Mouse (Mus musculus): Measurements from ENCODE around the gene Gm20517.
A peak's percentile ranks its signal among the peaks of the same experiment; 100 is the strongest.
"Not testable (repeated sequence)": the region's sequence is repeated elsewhere in the genome, so short reads cannot be mapped to it uniquely, and the experiment has no call there.

Gm20517 gene

DNA sequence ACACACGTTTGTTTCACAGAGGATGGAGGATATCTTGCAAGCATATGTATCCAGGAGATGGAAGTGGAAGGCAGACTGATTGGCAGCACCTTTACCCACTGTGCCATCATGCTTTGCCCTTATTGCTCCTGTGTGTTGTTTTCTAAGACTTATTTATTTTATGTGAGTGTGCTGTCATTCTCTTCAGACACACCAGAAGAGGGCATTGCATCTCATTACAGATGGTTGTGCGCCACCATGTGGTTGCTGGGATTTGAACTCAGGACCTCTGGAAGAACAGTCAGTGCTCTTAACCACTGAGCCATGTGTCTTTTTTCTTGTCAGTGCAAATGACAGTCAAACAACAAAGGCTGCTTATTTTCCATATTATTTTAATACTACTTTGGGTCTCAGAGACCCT is 16.4 kb downstream of the Gm20517 start:
- no peak for DNase-seq (ENCODE audit: low spot score in 2 of 2)

DNA sequence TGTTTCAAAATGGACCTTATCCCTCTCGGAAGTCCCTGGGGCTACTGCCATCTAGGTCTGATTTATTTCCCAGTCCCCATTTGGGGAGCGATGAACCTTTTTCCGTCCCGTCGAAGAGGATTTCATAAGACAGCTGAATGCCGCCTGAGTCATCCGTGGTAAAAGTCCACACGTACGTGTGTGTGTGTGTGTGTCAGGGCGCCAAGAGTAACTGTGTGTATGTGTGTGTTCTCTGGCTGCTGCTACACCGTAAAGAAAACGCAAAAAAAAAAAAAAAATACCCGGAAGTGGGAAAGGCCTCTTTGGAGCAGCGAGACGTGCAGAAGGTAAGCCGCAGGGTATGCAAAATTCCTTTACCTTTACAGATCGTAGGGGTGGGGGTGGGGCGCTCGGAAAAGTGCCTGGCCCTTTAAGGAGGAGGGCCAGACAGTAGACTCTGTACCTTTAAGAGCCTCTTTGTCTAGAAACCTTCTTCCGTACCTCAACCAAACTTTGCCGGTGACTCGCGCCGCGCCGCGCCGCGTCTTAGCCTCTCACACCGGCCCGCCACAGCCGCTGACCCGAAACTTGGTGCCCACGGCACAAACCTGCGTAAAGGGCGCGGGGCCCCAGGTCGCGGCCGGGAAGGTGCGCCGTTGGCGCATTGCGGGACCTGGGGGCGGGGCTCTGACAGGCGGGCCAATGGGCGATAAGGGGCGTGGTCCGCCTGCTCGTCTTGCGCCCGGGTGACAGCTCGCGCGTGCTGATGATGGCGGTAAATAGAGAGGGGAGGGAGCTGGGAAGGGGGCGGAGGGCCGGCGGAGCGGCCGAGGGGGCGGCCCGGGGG is 17.7 kb downstream of the Gm20517 start:
- DNase-seq (ENCODE audit: low spot score in 2 of 2), result peak; percentile 97

DNA sequence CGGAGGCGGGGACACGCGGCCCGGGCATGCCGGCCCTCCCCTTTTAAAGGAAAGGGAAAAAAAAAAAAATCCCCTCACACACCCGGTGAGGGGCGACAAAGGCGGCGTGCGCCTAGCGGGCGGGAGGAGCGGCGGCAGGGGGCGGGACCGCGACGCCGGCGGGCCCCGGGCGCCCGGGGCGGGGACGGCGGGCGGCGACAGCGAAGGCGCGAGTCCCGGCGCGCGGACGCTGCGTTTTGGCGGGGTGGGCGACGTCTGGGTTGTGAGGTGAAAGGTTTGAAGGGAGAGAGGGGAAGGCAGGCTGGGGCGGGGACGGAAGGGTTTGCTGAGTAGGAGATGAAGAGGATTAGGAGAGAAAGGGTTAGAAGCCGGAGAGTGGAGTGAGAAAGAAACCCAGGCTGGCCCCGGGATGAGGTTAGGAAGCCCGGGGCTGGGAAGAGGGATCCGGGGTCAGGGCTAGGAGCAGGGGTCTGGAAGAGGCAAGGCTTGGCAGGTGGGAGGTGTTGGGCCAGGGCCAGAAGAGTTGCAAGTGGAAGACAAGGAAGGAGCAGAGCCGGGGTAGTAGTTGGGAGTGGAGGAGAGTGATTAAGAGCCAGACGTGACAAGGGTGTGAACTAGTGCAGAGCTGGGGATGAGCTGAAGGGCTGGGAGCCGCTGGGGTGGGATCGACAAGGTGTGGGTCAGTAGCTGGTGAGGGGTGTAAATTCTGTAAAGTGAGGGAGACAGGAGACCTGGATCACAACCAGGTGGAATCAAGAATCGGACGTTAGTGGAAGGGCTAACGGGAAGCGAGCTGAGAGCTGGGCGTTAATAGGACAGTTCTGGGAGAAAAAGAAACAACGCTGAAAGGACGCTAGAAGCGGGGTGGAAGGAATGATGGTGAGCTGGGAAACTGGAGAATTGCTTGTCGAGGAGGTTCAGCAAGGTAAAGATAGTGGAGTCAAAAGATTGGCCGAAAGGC is 18.6 kb downstream of the Gm20517 start:
- DNase-seq (ENCODE audit: low spot score in 2 of 2), result peak; percentile 62 to 84

DNA sequence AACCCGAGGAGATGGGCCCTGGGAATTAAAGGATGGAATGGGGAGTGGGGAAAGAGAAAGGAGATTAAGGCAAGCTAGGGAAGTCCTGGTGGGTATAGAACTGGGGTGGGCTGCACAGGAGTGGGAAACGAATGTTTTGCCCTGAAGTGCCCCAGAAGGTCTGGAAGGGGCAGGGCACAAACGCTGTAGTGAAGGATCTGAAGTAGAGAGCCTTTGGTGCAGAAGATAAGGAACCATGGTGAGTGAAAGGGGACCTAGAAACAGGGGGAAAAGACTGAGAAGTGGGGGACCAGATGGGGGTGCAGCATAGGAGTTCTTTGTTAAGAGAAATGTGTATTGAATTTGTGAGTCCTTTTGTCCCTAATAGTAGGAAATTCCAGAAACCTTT is 19.3 kb downstream of the Gm20517 start, which contains the start of gene Usp49:
Gene Usp49, plus strand, starts transcription at position 13 of the 388 bp plus-strand sequence.
- no peak for DNase-seq (ENCODE audit: low spot score in 2 of 2)

DNA sequence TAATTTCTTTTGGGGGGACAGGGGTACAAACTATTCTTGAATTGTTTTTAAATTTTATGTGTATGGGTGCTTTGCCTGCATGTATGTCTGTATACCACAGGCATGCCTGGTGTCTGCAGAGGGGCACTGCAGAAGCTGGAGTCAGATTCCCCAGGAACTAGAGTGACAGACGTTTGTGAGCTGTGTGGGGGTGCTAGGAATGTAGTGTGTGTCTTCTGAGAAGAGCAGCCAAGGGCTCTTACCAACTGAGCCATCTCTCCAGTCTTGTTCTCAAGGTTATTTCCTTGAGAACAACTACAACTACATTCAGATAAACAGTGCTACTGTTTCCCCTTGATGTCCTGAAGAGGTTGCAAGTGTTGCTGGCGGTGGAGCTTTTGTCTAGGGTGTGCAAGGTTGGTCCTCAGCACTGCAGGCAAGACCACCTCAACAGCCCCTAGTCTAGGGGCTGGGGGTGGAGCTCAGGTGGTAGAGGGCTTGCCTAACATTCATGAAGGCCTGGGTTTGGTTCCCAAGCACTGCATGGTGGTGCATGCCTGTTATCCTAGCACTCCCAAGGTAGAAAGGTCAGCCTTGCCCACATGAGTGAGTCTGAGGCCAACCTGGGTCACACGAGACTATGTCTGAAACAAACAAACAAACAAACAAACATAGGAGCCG is 20.9 kb downstream of the Gm20517 start:
- no peak for DNase-seq (ENCODE audit: low spot score in 2 of 2)

DNA sequence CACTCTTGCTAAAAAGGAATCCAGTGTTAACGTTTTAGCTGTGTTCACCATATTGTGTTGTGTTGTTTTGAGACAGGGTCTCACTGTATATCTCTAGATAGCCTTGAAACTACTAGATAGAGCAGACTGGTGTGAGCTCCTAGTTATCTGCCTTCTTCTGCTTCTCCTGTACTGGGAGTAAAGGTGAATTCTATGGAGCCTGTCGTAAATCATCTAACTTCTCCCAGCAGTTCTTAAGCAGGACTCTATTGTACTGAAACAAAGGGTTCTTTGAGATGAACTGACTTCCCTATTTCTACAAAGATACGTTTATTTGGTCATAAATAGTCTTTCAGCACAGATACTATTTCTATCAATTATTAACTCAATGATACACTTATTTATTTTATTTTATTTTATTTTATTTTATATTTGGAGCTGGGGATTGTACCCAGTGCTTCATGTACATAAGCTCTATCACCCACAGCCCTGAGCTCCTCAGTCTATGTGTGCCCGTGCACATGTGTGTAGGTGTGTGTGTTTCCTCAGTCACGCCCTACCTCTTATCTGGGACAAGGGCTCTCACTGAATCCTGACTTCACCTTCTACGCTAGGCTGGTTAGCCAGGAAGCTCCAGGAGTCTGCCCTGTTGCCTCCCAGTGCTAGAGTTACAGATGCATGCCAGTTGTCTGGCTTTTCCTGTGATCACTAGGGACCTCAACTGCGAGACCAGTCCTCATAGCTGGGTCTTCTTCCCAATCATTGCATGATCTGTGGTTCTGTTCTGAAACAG is 22.8 kb downstream of the Gm20517 start:
- DNase-seq (ENCODE audit: low spot score in 2 of 2), result no peak

DNA sequence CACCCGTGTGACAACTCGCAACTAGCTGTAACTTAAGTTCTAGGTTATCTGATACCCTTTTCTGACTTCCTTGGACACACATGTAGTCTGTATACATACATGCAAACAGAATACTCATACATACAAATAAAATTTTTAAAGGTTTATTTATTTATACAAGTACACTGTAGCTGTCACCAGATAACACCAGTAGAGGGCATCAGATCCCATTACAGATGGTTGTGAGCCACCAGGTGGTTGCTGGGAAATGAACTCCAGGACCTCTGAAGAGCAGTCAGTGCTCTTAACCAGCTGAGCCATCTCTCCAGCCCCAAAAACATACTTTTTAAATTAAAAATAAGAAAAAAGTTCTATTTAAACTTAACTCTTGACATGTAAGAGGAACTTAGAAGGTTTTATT is 31.6 kb downstream of the Gm20517 start:
- no peak for DNase-seq (ENCODE audit: low spot score in 2 of 2)

DNA sequence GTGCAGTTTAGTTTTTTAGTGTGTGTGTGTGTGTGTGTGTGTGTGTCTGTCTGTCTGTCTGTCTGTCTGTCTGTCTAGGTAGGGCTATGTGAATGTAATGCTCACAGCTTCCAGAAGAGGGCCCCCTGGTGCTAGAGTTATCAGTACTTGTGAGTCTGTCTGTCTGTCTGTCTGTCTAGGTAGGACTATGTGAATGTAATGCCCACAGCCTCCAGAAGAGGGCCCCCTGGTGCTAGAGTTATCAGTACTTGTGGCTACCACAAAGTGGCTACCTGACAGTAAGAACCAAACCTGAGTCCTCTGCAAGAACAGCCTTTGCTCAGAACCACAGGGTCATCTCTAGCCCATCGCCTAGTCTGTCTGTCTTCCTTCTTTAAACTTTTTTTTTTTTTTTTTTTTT is 35.3 kb downstream of the Gm20517 start:
- DNase-seq (ENCODE audit: low spot score in 2 of 2), result peak; percentile 72 to 86

DNA sequence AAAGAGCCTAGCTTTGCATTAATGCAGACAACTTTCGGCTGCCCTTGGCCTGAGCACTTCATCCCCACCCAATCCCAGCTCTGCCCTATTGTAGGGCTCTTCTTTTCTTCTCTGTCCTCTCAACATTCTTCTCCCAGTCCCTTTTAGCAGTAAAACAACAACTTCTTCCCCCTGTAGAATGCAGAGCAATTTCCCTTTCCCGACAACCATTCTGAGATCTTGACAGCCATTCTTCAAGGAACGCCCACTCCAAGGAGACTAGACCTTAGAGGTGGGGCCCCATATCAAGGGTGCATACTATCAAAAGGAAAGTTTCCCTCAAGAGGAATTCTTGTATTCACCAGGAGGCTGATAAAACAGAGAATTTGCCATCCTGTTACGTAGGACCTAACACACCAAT is 37.6 kb downstream of the Gm20517 start:
- DNase-seq (ENCODE audit: low spot score in 2 of 2), result no peak

DNA sequence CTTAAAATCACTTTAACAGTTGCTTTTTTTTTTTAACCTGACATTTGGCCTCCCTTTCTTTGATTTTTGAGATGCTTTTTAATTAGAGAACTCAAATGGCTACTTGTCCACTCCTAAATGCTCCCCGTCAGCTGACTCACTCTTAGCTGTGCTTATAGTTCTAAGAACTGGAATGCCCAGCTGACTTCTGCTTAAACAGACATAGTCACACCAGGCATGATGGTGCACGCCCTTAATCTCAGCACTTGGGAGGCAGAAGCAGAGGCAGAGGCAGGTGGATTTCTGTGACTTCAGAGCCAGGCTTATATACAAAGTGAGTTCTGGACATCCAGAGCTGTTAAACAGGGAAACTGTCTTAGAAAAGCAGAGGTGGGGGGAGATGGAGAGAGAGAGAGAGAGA is 40.6 kb downstream of the Gm20517 start:
- no peak for DNase-seq (ENCODE audit: low spot score in 2 of 2)

DNA sequence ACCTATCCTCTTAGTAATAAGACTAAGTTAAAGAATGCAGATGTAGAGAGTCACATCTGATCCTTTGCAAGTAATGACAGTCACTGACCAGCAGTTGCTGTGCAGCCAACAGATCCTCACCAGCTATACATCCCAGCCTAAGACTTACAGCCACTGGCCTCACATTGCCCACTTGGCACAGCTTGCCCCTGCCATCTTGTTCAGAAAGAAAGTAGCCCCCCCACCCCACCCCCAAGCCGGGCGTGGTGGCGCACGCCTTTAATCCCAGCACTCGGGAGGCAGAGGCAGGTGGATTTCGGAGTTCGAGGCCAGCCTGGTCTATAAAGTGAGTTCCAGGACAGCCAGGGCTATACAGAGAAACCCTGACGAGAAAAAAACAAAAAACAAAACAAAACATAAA is 43.0 kb downstream of the Gm20517 start:
- not testable (repeated sequence) for DNase-seq (ENCODE audit: low spot score in 2 of 2)

DNA sequence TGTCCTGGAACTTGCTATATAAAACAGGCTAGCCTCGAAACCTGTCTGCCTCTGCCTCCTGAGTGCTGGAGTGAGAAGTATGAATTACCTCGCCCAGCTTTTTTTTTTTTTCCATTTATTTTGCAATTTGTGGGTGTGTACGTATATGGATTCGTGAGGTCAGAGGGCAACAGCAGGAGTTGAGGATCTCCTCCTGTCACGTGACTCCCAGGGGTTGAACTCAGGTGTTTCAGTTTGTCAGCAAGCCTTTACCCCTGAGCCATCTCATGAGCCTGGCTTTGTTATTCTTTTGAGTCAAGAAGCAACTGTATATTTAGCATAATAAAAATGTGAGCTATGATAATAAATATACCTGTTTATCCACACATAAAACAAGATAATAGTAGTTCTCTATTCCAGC is 44.3 kb downstream of the Gm20517 start:
- no peak for DNase-seq (ENCODE audit: low spot score in 2 of 2)

DNA sequence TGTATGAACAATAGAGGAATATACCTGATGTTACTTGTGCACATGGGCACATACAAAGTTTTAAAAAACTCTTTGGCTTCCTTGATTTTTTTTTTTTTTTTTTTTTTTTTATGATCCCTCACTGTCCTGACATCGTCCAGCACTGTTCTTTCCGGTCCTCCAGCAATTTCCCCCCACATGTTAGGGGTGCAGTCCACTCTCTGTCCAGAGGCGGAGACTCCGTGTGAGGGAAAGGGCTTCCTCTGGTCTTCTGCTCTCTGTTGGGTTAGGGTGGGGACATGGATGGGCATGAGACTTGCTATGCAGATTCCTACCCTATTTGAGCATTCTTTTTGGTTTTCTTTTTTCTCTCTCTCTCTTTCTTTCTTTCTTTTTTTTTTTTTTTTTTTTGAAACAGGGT is 46.5 kb downstream of the Gm20517 start:
- no peak for DNase-seq (ENCODE audit: low spot score in 2 of 2)

DNA sequence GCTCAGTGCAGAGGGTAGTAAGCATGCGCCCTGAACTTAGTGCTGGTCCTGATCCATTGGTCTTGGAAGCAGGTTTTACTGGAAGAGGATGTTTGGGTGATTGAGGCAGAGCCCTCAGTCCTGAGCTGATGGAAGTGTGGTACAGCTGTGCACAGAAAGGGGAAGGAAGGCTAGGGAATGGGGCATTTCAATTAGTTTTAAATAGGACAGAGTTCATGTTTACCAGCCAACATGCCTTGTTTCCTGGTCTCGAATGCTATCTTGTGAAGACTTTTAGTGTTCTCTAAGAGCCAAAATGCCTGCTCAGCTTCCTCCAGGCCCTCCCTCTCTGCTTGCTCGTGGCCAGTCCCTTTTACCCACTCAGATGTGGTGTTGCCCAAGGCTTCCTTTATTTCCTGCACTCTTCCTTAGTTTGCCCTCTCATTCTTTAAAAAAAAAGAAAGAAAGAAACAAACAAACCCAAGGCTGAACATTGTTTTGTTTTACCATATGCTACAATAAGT is 47.4 kb downstream of the Gm20517 start:
- no peak for DNase-seq (ENCODE audit: low spot score in 2 of 2)

DNA sequence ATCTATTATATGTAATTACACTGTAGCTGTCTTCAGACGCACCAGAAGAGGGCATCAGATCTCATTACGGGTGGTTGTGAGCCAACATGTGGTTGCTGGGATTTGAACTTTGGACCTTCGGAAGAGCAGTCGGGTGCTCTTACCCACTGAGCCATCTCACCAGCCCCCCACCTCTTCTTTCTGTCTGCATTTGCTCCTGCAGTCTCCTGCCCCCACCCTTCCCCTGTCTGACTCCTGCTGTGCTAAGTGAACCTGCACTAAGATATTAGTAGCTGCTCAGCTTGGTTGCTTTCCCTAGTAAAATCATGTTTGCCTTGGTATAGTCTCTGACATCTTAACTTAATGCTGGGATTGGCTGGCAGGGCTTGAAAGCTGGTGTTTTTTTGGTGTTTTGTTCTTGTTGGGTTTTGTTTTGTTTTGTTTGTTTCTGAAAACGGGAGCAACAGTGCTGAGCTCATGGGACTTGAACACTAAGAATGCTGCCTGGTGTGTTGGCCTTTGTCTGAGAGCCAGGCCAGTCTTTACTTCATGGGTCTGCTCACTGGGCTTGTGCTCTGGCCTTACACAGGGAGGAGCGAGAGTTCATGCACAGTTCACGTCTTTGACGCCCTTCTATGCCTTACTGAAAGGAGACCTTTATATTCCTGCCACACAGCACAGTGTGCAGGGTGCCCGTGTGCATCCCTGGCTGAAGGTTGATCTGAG is 51.8 kb downstream of the Gm20517 start:
- DNase-seq (ENCODE audit: low spot score in 2 of 2), result no peak

DNA sequence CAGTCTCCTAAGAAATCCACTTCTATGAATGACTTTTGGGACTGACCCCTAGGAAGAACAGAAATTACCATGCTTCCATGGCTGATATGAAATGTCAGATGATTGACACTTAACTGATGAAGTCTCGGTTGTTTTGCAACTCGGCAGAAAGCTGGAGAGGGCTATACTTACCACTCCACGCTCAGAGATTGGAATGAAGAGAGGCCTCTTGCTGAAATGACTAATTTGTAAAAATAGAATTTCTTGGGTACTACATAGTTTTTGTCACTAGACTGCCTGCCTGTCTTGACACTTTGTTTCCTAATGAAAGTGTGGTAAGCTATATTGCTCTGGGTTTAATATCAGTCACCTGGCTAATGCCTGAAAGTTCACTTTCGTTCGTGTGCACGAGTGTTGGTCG is 53.1 kb downstream of the Gm20517 start:
- DNase-seq (ENCODE audit: low spot score in 2 of 2), result no peak

DNA sequence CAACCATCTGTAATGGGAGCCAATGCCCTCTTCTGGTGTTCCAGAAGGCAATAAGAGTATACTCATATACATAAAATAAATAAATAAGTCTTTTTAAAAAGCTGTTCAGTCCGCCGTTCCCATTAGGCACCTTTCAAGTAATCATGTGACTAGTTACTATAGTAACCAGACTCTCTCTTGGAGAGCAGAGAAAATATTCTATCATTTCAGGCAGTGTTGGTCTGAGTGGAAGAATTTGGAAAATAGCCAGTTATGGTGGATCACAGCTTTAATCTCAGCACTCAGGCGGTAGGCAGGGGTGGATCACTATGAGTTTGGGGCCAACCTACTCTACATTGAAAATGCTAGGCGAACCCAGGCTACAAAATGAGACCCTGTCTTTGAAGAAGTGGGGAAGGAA is 57.8 kb downstream of the Gm20517 start:
- no peak for DNase-seq (ENCODE audit: low spot score in 2 of 2)

DNA sequence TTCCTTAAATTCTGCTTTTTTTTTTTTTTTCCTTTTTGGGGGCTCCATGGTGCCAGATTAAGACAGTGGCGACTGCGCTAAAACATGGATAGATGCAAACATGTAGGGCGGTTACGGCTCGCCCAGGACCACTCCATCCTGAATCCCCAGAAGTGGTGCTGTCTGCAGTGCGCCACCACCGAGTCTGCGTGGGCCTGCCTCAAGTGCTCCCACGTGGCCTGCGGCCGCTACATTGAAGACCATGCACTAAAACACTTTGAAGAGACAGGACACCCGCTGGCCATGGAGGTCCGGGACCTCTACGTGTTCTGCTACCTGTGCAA is 60.6 kb downstream of the Gm20517 start:
- DNase-seq (ENCODE audit: low spot score in 2 of 2), result no peak

DNA sequence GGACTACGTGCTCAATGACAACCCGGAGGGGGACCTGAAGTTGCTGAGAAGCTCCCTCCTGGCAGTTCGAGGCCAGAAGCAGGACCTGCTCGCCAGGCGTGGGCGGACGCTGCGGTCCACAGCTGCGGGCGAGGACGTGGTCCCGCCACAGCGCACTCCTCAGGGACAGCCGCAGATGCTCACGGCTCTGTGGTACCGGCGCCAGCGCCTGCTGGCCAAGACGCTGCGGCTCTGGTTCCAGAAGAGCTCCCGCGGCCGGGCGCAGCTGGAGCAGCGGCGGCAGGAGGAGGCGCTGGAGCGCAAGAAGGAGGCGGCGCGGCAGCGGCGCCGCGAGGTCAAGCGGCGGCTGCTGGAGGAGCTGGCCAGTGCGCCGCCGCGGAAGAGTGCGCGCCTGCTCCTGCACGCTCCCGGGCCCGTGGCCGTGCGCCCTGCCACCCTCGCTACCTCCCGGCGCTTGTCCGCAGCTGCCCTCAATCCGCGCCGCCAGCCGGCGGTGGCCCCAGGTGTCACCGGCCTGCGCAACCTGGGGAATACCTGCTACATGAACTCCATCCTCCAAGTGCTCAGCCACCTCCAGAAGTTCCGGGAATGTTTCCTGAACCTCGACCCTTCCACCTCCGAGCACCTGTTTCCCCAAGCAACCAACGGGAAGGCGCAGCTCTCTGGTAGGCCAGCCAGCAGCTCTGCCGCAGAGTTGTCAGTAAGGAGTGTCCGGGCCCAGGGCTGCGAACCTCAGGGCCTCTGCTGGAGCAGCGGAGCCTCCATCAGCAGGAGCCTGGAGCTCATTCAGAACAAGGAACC is 61.1 kb downstream of the Gm20517 start:
- peak in 1 of 2 experiments; percentile 67 for DNase-seq (ENCODE audit: low spot score in 2 of 2)

DNA sequence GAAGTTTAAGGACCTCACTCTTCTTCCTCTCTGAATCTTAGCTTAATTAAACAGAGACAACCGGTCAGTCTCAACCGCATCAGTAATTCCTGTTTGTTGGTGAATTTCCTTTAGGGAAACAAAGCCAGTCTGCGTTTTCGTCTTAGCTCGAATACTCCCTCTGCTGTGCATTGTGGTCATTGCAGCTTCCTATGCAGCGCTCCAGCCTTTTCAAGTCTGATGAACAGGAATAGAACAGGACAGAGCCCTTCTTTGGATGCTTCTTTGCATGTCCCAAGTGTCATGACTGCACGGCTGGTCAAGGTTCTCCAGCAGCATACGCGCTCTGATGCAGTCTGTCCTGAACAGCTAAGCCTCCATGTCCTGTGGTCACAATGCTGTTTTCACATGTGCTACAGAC is 65.2 kb downstream of the Gm20517 start:
- peak; percentile 50 to 79 for DNase-seq (ENCODE audit: low spot score in 2 of 2)

Measured in spleen, postnatal 4 days (tissue).